Mouse (Mus musculus) kidney, postnatal 25 days (tissue): ENCODE results near the gene Lhpp.

Experiments used
- DNase-seq, 2 experiments: peaks; one replicate each; pipeline ENCODE4 v3.0.0; 2021; ENCODE audit warnings: mixed read lengths in 2 of 2

Lhpp gene

GRCm38 (mm10) chr7:132683923-132684322 lies 73.5 kb downstream of the Lhpp start:
- DNase-seq, result no peak

DNA sequence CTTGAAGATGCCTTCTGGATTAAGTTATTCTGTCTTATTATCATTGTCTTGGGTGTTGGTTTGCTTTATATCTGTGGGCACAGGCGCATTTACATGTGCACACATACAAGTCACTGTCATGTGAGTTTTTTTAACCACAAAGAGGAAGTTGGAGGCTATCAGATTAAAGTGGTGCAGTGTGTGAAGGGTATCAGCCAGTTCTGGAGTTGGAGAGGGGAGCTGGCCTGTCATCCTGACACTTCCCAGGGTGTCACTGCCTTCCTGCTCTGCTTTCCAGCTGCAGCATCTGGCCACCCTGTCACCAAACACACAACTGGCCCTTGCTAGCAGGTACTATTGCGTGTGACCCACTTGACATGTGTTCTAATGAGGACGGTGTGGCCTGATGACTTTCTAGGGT lies 76.1 kb downstream of the Lhpp start:
- no peak for DNase-seq

DNA sequence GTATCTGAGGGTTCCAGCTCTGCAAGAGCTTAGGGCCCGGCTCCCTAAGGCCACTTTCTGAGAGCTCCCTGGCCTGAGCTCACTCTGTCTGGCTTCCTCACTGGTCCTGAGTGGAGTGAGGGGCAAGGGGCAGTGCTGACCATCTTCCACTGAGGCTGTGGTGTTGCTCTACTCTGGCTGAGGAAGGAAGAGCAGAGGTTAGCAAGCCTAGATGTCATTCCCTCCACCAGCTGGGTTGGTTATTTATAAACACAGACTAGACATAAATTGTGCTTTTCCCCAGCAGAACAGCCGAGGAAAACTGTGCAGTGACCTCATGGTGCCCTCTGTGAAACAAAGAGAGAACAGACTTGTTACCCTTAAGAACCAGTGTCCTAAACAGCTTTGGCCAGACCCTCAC lies 77.5 kb downstream of the Lhpp start:
- DNase-seq, result peak in 1 of 2 experiments; percentile 57

DNA sequence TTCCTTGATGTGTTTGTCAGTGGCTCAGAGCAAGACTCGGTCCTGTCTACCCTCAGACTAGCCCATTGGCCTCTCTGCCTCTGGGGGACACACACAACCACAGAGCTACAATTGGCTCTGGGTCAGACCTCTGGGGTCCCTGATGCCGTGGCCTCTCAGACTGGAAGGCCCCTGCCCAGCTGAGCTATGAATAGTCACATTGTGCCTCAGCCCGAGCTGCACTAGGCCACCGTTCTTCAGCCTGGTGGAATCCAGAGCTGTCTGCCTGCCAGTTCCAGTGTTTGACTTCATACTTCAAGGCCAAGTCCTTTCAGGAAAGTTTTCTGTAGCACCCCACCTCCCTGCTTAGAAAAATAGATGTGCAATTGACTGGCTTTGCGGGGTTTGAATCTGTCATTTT lies 78.3 kb downstream of the Lhpp start:
- DNase-seq, result no peak

DNA sequence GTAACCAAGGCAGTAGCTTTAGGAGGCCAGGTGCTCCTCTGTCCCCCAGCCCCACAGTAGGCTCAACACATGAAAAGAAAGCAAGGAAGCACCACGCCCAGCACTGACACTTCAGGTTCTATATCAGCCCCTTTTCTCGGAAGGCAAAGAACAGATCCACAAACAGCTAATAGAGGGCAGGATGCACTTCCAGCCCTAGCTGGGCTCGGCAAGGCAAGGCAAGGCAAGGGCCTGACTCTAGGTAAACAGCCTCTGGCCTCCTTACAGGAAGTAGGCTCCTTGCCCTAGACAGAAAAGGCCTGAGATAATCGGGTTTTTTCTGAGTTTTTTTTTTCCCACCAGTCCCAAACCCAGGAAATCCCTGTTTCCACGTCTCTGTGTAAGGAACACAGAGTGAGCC lies 79.3 kb downstream of the Lhpp start:
- DNase-seq, result no peak

DNA sequence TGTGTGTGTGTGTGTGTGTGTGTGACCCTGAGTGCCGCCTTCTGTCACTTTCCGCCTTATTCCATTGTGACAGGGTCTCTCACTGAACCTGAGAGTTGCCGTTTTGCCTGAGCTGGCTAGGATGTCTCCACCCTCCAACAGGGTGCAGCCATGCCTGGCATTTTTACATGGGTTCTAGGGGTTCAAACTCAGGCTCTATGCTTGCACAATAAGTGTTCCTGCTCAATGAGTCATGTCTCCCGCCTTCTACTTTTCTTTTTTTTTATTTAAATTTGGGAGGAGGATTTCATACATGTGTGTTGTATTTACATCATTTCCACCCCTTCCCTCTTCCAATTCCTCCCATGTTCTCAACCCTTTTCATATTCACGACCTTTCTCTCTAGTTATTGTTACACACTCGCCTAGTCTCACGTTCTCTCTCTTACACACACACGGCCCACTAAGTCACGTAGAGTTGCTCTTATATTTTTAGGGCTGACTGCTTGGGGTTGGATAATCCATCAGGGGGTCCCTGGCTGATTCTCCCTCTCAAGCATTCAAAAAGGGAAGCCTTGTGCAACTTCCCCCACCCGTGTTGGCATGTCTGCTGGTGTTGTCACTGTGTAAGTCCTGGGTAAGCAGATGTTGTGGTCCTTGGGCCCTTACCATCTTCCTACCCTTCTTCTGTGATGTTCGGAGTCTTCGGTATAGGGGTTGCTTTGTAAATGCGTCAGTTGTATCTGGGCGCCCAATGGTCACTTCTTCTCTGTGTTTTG lies 80.5 kb downstream of the Lhpp start:
- DNase-seq, result no peak

DNA sequence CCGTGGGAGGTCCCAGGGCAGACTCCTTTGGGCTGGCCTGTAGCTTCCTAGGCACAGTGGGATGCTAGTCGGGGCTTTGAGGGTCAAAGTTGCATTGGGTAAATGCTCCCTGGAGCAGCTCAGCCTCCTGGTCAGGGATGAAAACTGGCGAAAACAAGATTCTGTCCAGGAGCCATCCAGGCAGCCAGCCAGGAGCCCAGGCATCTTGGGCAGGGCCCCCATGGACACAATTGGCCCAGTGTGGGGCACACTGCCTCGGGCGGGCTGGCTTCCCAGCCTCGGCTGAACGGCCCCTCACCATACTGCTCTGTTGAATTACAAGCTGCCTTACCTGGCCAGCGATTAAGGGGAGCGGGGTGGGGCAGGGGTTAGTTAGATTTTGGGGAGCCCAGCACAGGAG lies 82.3 kb downstream of the Lhpp start:
- DNase-seq, result peak; percentile 73 to 88

- DNase-seq, result peak; percentile 77 to 89
Measured at GRCm38 (mm10) chr7:132693561-132693960, 83.1 kb downstream of the Lhpp start.

DNA sequence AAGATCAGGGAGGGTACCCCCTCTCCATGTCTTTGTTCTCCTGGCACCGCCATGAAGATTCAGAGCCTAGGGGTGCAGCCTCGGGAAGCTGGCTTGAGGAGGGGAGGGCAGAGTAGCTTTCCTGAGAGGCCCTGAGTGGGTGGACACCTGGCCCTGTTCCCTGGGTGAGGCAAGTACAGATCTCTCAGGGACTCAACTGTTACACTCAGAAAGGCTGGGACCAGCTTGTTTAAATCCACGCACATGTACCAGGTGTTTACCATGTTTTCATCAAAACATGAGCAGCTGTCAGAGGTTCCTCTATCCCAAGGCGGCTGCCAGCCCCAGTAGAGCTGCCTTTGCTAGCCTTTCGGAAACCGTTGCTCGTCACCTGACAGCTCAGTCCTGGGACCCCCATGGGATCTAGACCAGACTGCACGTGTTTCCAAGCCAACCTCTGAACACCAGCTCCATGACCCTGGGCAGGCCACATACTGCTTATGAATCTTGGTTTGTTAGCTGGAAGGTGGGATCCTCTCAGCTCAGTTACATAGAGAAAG lies 86.9 kb downstream of the Lhpp start:
- DNase-seq, result no peak

DNA sequence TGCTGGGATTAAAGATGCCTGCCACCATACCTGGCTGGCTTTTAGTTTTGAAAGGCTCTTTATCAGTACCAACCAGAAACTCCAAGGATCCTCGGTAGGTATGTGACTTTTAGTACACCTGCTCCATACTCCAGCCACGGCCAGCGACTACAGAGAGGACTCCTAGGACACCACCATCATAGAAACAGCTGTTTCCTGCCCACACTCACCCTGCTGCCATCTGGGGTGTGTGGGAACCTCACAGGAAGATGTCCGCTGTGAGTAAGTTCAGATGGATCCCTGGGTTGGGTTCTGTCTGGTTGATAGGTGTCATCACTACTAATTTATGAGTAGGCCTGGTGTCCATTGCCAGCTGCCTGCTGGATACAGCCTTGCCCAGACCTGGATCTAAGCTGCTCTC lies 88.3 kb downstream of the Lhpp start:
- DNase-seq, result no peak

DNA sequence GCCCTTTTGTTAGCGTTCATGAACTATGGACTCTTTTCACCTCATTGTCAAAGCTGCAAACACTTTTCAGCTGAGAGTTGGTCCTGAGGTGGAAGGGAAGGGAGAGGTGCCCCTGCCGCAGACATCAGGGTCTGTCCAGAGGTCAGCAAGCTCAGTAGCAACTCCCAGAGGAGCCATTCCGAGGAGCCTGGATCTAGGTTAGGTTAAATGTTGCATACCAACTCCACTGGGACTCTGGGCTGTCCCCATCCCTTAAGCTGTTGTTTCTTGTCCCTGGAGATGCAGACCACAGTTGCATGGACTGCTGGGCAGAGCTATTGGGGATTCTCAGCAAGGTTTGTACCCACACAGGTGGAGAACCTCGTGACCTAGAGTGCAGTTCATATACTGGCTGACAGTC lies 88.7 kb downstream of the Lhpp start:
- no peak for DNase-seq

GRCm38 (mm10) chr7:132699639-132700038 lies 89.2 kb downstream of the Lhpp start:
- no peak for DNase-seq

DNA sequence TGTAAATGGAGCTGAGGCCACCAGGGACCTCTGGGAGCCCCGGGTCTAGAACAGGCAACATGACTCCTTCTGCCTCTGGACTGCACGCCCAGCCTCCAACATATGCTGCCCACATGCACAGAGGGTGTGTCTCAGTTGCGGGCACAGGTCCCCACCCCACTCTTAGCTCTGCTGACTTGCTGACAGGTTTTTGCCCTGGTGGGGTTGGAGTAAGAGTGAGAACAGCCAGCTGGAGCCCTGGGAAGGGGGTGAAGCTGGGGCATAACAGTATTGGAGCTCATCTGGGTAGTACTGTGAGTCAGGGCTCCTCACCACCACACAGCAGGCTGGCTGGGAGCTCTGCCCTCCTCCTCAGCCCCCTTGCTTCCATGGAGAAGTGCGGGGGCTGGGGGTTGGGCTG lies 89.7 kb downstream of the Lhpp start:
- no peak for DNase-seq

DNA sequence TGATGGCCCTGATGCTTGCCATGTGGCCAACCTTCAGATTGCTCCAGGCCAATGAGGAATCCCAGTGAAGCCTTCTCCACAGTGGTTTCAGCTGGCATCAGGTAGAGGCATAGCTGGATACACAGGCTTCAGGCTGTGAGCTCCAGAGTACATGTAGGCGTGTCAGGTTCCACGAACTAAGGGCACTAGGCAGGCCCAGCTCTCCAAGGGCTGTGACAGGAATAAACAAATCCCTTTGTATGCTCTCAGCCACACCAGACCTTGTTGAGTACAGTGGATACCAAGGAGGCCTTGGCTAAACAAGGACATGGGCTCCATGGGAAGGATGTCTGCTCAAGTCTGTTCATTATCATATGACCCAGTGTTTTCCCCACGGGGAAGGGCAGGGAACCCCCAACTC lies 91.0 kb downstream of the Lhpp start:
- DNase-seq, result peak in 1 of 2 experiments; percentile 27

DNA sequence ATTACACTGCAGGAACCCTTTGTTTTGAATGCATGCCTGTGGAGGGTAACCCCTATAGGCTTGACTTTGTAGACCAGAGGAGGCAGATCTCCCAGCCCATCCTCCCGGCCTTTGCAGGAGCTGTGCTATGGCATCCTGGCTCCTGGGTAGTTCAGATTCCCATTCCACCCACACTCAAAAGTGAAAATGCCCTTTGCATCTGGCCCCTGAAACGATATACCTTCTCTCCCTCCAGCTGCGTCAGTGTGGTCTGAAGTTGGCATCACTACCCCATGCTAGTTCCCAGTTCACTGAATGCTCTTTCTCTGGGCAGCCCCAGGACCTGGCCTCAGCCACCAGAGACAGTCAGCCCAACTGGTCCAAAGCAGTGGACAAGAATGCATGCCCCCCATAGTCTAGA lies 91.6 kb downstream of the Lhpp start:
- DNase-seq, result no peak

DNA sequence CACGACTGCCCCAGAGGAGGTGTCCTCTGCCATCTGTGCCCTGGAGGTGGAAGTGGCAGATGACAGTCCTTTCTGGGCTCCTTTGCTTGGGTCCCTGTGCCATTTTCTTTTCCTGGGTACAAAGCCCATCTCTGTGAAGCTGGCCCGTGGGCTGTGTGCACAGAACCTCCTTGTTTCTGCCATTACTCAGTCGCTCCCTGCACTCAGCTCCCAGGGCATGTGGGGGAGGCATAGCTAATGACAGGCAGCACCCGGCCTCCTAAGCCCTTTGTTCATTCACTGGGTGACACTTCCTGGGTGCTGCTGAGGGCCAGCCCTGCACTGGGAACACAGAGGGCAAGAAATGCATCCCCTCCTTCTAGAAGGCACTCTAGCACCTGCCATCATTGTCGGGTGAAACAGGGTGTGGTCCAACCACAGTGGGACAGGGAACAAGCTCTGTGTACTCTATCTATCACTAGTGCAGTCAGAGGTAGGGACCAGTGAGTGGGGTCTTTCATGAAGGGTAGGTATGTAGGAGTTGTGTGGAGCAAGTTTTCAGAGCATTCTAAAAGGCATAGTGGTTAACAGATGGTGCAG lies 92.1 kb downstream of the Lhpp start:
- DNase-seq, result no peak

- DNase-seq, result peak in 1 of 2 experiments; percentile 56
Measured at GRCm38 (mm10) chr7:132703515-132704309, 93.3 kb downstream of the Lhpp start.

GRCm38 (mm10) chr7:132704310-132704875 lies 94.0 kb downstream of the Lhpp start:
- DNase-seq, result no peak

DNA sequence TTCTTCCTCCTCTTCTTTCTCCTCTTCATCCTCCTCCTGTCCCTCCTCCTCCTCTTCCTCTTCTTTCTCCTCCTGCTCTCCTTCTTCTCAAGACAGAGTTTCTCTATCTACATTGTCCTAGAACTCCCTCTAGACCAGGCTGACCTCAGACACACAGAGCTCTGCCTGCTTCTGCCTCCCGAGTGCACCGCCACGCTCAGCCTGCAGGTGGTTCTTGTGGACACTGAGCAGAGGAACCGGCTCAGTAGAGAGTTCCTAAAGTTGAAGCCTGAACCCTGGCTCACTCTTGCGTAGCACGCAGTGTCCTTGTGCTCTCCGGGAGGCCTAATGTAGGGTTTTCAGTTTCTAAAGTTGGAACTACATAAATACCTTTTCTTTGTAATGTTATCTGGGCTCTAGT lies 94.7 kb downstream of the Lhpp start:
- peak; percentile 46 to 52 for DNase-seq

- no peak for DNase-seq
Measured at GRCm38 (mm10) chr7:132711579-132711978, 101.1 kb downstream of the Lhpp start.

DNA sequence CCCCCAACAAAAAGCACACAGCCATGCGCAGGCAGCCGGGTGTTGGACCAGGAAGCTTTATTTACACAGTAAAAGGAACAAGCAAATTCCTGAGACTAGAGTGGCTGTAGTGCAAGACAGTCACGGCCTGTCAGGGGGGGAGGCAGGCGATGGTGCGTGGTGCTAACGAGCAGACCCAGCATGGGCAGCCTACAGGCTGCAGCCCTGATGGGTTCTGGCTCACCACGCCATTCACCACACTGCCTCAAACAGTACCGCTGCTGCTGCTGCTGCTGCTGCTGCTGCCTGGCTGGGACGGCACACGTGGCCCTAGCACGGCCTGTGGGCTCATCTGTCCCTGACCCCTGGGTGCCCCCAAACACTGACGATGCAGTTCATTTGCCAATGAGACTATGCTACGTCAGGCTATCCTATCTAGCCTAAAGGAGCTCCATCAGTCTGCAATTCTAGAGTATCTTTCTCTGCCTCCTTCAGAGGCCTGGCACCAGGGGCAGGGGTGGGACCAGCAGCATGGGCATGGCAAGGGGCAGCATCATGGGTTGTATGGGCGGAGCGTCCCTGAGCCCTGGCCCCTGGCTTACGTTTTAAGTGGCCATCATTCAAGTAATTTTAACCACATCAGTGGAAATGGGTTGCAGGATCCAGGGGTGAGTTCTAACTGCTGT lies 101.7 kb downstream of the Lhpp start:
- peak in 1 of 2 experiments; percentile 65 for DNase-seq

DNA sequence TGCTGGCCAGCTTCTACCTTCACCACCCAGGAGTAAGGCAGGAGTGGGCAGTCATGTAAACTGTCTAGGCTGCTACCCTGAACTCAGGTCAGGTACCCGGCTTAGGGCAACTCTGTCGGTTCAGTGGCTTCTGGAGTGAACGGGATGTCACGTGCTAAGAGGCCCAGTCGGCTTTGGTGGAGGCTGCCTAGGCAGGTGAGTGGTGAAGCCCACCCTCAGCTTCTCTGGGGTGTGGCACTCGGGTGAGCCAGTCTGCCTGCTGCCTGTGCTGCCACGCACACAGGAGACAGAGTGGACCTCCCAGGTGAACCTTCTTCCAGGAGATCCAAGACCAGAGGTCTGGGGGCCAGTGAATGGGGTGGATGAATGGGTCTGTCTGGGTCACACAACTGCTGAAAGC lies 102.5 kb downstream of the Lhpp start:
- DNase-seq, result no peak
